Mouse (Mus musculus): ENCODE measurements at regions not wholly inside any gene's neighbourhood (a gene's known extent, or its start where the extent isn't known, plus 50 kb on each side); places are given as distances from the start of the nearest gene placed in this dataset.

DNA sequence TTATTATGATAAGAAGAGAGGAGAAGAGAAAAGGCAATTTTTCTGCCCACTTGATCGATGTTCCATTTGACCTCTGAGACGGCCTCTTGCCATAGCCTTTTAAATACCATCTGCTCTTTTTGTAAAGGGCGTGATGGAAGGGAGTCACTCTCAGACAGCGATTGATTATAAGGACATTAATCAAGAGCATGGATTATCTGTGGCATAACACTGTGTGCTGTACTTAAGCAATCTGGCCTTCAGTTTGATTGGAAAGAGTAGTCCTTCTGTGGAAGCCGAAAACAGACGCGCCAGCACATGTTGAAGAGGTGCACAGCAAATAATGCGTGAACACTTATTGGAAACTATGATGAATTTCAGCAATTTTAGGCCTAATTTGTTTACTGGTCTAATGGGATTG is 685.4 kb upstream of the Robo1 start:
- DNase-seq, result no peak

- DNase-seq, result no peak
Observed at GRCm38 (mm10) chr16:71640361-71640760, 667.7 kb upstream of the Robo1 start.

DNA sequence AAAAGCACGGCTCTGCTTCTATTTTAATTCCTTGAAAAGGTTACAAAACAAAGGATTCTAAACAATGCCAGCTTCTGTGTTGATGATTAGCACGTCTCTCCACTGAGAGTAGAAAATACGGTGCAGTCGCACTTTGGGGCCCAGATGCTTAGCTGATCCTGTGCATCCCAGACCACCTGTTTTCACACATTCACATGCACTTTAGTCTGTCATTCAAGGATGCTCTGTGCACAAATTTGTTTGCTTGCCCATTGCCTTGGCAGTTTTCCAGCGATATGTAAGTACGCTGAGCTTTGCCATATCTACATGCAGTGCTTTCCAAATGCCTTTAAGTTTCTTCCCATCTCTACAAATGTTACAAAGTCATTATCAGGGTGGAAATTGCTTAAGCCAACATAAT is 664.9 kb upstream of the Robo1 start:
- peak; percentile 34 to 51 for DNase-seq

DNA sequence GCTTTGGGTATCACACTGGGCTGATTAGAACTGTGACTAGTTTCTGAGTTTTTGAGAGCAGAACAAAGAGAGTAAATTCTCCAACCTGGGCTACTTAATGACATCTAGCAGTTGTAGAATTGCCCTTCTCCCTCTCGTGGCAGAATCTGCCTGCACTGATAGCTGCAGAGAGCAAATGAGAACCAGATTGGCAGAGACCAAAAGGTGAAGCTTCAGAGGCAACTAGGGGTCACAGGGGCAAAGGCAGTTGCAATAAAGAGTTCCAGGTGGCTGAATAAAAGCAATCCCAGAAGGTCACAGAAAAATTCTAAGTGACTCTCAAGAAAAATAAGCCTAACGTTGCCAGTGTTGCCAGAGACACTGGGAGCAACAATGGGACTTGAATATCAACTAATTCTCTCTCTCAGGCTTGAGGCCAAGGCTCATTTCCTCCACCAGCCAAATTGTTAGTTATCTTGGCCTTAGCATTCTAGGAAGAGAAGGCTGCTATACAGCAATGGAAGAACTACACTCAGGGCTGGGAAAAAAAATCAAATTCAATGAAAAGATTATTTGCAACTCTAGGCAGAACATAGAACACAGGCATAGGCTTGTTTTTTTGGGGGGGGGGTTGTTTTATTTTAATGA is 629.9 kb upstream of the Robo1 start:
- DNase-seq, result peak; percentile 20 to 37

- DNase-seq, result no peak
Observed at GRCm38 (mm10) chr16:71693464-71693863, 614.6 kb upstream of the Robo1 start.

GRCm38 (mm10) chr16:71705846-71706245 is 602.3 kb upstream of the Robo1 start:
- DNase-seq, result peak; percentile 57 to 66

DNA sequence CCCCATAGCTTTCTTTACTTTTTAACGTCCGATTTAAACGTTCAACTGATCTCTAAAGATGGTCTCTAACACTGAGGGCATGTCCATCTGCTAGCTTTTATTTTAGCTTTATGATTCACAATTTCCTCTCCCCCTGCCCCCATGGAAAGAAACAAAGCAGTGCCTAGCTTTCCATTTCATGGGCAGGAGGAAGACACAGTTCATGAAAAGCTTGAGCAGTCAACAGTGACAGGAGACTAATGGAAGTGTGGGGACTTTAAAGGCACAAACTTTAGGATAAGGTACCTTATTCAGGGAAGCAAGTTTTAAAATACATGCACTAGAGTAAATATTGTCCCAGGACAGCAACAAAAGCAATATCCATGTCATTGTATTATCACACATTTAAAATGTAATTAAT is 598.4 kb upstream of the Robo1 start:
- no peak for DNase-seq

DNA sequence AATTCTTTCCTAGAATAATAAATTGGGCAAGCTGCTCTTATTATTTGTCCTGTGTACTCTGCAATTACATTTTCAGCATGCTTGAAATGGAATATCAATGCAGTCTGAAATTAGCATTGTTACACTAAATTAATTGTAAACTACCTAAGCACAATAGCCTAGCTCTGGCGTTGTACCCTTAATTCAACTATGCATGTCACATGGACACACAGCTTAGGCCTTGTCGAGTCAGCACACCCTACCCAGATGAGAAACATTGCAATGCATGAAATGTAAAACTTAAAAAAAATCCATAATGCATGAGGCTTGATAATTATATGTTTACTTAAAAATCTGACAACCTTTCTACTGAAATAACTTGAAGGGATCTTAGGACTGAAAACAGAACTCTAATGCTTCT is 596.2 kb upstream of the Robo1 start:
- no peak for DNase-seq

DNA sequence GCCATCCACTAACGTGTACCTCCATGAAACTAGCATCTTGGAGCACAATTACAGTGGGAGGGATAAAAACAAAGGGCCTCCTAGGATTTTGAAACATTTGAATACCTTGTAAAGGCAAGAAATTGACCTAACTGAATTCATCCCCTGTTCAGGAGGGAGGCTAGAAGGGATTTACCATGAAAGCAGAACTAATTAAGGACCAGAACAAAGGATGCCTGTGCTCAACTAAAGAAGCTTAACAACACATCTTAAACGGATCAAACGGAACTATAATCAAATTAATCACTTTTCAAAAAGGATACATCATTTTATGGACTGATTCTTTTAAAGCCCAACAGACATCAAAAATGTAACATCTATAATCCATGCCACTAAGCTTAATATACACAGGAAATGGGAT is 590.9 kb upstream of the Robo1 start:
- no peak for DNase-seq

- no peak for DNase-seq
Observed at GRCm38 (mm10) chr16:71724898-71725297, 583.2 kb upstream of the Robo1 start.

- no peak for DNase-seq
Observed at GRCm38 (mm10) chr16:71737941-71738340, 570.2 kb upstream of the Robo1 start.

GRCm38 (mm10) chr16:71739104-71739503 is 569.0 kb upstream of the Robo1 start:
- DNase-seq, result no peak

DNA sequence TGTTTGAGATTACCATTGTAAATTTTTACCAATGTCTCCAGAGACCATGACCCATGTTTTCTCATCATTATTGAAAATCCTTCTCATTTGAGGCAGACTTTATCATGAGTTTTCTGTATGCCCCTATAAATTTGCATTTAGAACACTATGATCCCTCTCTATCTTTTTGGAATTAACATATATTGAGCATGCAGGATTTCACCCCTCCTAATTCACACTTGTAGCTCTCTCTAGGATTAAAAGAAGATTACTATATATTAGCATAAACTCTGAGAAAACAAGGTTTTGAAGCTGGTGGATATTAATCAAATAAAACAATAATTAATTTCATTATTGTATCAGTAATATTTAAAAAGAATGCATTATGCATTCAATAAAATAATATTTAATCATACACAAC is 527.2 kb upstream of the Robo1 start:
- no peak for DNase-seq

- DNase-seq, result no peak
Observed at GRCm38 (mm10) chr16:71812840-71813239, 495.3 kb upstream of the Robo1 start.

GRCm38 (mm10) chr16:71835325-71835724 is 472.8 kb upstream of the Robo1 start:
- no peak for DNase-seq

DNA sequence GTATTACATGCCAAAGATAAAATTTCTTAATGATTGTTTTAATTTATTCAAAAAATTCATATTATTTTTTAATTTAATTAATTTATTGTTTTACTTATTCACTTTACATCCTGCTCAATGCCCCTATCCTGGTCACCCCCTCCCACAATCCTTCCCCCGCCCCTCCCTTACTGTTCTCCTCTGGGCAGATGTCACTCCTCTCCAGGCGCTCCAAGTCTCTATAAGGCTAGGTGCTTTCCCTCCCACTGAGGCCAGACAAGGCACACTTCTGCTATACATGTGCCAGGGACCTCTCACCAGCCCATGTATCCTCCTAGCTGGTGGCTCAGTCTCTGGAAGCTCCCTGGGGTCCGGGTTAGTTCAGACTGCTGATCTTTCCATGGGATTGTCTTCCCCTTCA is 458.0 kb upstream of the Robo1 start:
- no peak for DNase-seq

DNA sequence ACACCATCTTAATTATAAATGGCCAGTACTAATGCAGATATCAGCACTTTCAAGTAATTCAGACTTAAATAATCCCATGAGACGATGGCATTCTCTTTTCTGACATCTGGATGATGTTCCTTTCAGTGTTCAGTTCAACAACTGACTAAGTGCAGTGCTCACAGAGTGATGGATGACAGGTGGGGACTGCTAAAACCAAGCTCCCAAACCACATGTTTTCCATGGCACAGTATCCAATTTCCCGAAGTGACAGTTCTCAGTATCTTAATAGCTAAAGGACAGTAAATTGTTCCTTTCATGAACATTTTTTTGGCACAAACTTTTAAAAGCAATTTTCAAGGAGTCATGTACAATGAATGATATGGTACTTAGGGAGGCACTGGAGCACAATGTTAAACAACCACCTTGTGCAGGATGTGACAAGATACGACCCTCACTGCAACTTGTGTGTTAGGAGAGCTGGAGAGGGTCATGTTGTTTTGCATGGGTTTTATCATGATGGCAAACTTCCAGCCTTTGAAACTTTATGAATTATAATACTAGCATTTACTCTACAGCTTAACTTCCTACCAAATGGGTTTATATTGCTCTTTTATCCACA is 456.4 kb upstream of the Robo1 start:
- DNase-seq, result no peak

- no peak for DNase-seq
Observed at GRCm38 (mm10) chr16:71857877-71858276, 450.2 kb upstream of the Robo1 start.

GRCm38 (mm10) chr16:71860205-71860604 is 447.9 kb upstream of the Robo1 start:
- DNase-seq, result peak; percentile 5 to 9

- no peak for DNase-seq
Observed at GRCm38 (mm10) chr16:71885701-71886100, 422.4 kb upstream of the Robo1 start.

DNA sequence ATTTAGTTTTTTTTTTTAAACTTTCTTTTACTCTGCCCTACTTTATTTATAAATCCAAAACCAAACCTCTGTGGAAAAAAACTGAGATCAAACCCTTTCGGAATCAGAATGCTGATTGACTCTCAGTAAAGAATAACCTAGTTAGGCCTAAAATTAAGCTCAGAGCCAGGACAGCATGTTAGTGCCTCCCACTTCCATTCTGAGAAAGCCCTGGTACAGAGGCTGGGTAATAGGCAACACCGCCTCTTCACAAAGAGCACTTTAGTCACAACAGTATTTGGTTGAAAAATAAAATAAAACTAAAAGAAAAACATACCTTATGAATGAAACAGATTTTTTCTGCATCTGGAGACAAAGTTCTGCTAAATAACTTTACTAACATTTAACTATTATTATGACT is 418.4 kb upstream of the Robo1 start:
- DNase-seq, result no peak

GRCm38 (mm10) chr16:71923111-71923510 is 385.0 kb upstream of the Robo1 start:
- no peak for DNase-seq

DNA sequence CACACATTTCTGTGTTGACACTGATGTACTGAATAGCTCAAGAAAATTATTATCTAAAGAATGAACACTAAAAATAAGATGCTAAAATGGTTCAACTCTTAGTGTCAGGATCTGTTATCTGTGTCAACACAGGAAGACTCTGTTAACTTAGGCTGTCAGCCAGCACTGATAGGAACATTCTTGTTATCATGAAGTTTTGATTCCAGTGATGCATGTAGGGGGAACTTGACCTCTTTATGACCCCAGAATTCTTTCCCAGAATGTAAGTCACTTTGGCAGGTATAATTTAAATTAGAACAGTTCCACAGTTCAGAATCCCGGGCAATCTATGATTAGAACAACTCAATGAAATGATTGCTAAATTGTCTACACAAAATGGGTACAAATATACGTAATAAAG is 363.9 kb upstream of the Robo1 start:
- DNase-seq, result no peak

DNA sequence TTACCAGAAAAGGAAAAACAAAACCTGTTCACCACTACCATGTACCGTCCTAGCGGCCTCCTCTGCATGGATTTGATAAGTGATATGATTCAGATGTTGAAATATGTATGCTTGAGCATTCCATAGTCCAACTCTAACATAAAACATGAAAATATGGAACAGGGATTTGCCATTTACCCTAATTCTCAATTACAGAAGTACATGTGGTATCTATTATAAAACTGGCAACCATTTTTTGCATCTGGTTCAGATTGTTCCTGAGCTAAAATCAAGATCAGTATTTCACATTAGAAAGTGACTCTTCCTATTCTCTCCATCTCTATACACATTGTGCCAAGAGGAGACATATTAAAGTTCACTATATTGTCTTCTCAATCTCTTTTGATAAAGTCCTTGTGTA is 363.3 kb upstream of the Robo1 start:
- DNase-seq, result no peak

- no peak for DNase-seq
Observed at GRCm38 (mm10) chr16:71952879-71953406, 355.2 kb upstream of the Robo1 start.

Measured in cerebellum, postnatal 10 days (tissue).